Mouse (Mus musculus) left cerebral cortex, postnatal 14 days (tissue): ENCODE measurements at regions not wholly inside any gene's neighbourhood (a gene's known extent, or its start where the extent isn't known, plus 50 kb on each side); places are given as distances from the start of the nearest gene placed in this dataset.
A peak's percentile ranks its signal among the peaks of the same experiment; 100 is the strongest.

Source experiments
- DNase-seq, 2 experiments: peaks; one replicate each; pipeline ENCODE4 v3.0.0; 2021 to 2022; ENCODE audit warnings: low spot score in 2 of 2, mixed read lengths in 1 of 2
- intact Hi-C: fragments of 180-260 bp; cut with DNase I; formaldehyde crosslinking; loops from one replicate; pipeline ENCODE4 v1.15.1; 2025

DNA sequence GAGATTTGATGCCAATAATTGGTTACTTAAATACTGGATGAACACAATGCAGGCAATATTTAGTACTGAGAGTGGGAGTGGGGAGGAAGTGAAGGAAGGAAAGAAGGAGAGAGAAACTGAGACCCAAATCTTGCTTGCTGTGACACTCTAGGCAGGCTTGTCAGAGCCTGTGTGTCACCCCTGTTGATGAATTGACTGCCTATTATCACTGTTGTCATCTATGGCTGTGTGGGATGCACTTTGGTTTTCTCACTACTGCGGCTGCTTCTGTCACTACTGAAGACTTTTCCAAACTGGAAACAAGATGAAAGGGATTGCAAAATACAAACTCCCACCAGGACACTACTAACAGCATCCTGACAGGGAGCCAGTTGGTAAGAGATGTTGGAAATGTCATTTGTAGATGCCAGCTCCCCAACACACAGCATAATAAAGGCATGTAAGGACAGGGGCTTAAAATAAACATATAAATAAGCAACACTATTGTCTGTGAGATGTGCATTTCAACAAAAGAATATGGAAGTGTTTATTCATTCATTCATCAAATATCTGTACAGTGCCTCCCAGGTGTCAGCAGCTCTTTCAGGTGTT lies 207.0 kb upstream of the Ufl1 start:
- no peak for DNase-seq
- intact Hi-C loops = loop anchor here (2.0 kb wide), 1 partner anchor 22 kb away; no protein-coding TSS in a partner anchor

- intact Hi-C loops = no loop called here
- no peak for DNase-seq
These were observed 202.0 kb upstream of the Ufl1 start for GRCm38 (mm10) chr4:25483621-25483933.

DNA sequence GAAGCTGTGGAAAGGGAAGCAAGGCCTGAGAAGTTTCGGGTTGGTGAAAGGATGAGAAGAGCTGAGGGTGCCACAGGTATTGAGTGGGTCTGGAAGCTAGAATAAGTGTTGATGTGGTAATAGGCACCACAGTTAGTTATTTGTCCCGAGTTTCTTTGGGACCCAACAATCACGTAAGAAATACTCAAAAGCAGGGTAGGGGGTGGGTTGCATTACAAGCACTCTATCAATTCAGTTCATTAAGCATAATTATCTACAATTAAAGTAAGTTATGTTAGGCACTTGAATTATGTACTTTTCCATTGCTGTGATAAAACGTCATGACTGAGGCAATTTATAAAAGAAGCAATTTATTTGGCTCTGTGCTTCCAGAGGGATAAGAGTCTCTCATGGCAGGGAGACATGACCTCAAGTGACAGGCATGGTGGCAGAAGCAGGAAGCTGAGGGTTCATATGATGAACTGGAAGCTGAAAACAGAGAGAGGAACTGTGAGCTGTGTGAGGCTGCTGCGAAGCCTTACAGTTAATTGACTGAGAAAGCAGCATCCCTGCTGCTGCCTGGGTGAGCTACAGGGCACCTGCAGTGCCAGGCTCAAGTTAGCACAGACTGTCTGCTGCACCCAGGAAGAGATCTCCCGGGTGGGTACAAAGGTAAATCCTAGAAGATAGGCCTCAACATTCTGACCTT lies 201.5 kb upstream of the Ufl1 start:
- intact Hi-C loops = no loop called here
- no peak for DNase-seq

GRCm38 (mm10) chr4:25473026-25473425 lies 191.4 kb upstream of the Ufl1 start:
- intact Hi-C loops = no loop called here
- no peak for DNase-seq

DNA sequence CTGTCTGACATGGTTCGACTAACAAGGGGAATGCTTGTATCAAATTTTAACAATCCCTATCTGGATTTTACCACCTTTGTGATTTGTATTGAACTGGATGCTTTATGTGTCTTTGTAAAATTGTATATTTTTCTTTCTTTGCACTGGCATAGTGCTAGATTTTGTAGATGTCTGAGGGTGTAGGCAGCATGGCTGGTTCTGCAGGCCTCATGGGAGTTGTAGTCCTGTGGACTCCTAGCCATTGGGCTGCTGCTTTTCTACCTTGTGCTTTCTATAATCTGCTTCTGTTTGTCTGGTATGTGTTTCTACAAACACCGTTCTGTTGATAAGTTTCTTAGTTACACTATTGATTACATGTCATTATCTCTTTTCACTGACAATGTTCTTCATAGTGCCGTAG lies 184.9 kb upstream of the Ufl1 start:
- intact Hi-C loops = no loop called here
- no peak for DNase-seq

DNA sequence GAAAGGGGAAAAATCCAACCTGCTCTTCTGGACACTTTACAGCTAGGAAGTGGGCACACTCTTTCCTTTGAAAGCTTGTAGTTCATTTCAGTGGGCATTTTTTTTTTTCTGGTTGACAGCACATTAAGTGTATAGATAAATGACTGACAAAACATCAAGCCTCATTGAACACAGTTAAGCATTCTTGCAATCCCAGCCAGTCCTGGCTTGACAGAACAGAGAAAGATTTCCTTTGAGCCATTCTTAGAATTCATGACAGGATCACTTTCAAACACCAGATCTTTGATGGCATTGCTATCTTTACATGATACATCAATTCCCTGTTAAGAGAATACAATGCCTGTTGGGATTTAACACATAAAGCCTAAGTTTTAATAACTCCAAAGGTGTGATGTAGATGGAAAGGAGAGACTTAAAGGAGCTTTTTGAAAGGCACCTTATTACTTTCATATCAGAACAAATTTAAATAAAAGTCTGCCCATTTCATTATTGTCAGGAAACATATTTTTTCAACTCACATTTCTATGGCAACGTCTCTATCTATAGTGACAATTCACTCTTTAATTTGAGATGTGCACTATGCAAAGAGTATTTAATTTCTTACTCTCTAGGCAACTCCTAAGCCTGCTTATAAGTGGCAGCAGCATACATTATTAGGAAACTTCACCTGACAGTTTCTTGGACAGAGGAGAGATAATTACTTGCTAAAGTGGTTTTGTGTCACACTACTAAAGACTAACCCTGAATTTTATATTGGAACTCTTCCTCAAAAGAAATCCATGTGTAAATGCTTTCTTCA lies 183.4 kb upstream of the Ufl1 start:
- intact Hi-C loops = no loop called here
- DNase-seq = no peak

GRCm38 (mm10) chr4:25464069-25464468 lies 182.4 kb upstream of the Ufl1 start:
- DNase-seq = no peak
- intact Hi-C loops = no loop called here

GRCm38 (mm10) chr4:25460127-25460526 lies 178.5 kb upstream of the Ufl1 start:
- DNase-seq = no peak
- intact Hi-C loops = no loop called here

- intact Hi-C loops = no loop called here
- no peak for DNase-seq
These were observed 173.1 kb upstream of the Ufl1 start for GRCm38 (mm10) chr4:25454752-25455151.

GRCm38 (mm10) chr4:25453127-25453806 lies 171.6 kb upstream of the Ufl1 start:
- intact Hi-C loops = no loop called here
- DNase-seq = no peak

DNA sequence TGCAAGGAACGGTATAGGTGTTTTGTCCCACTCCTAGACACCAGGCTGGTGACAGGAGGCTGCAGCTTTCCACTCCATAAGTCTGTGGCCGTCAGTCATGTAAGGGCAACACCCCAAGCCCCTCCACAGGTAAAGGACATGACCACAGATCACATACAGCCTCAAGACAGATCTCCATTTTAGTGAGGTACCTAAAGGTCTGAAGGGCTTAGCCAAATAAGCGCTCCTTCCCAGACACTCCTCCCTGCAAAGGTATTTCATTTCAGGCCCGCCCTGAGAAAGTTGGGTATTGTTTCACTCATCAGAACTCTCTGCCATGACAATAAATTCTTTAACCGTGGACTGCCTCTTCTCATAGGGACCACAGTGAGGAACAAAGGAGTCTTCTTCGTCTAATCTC lies 170.2 kb upstream of the Ufl1 start:
- intact Hi-C loops = no loop called here
- no peak for DNase-seq

GRCm38 (mm10) chr4:25432203-25432602 lies 150.6 kb upstream of the Ufl1 start:
- DNase-seq = no peak
- intact Hi-C loops = no loop called here

DNA sequence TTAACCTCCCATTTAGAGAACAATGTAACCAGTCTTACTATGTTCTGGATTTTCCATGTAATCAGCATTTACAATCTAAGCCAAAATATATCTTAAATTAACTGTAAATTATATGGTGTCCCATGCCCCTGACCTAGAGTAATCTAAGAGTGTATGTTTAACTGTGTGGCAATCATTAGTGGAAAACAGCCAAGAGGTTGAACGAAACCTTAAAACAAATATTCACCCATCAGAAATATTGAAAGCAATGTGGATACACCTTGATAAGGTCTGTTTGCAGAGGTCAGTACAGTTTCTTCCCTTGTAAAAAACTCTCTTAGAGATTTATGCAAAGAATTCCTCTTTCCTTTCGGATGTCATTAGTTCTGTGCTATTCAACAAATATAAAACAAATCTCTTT lies 134.7 kb upstream of the Ufl1 start:
- DNase-seq = no peak
- intact Hi-C loops = no loop called here

- intact Hi-C loops = no loop called here
- no peak for DNase-seq
These were observed 128.8 kb upstream of the Ufl1 start for GRCm38 (mm10) chr4:25410440-25410839.

- intact Hi-C loops = no loop called here
- DNase-seq = peak; percentile 69 to 86
These were observed 127.3 kb upstream of the Ufl1 start for GRCm38 (mm10) chr4:25408696-25409448.

DNA sequence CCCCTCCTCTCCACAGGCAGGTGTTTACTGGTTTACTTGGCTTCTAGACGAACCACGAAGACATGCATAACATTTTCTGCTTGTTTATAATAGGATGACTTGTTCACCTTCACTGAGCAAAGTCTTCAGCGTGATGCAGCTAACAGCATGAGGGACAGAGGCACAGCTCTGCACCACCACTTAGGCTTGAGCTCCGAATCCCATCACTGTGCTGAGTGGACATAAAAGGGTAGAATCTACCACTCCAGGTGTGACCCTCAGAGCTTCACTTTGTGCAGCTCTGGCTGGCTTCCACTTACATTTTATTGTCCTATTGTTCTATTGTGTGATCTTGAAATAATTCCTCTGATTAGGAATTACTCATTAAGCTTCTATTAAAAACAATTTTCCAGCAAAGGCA lies 126.2 kb upstream of the Ufl1 start:
- DNase-seq = no peak
- intact Hi-C loops = no loop called here

DNA sequence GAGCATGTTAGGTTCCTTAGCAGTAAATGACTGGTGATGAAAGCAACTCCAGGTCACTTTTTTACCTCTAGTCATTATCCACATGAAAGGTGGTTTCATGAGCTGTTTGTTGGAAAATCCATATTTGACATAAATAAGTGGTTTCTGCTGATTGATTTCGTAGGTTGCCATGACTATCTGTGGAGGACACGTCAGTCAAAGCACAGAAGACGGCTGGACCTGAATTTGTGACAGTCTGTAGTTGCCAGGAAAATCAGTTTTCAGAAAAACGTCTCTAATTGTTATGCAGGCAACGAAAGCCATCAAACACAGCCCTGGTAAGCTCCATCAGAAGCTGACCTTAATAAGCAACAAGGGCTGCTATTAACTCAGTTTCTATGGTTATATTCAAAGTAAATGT lies 107.9 kb upstream of the Ufl1 start:
- intact Hi-C loops = no loop called here
- no peak for DNase-seq

- DNase-seq = no peak
These were observed 90.4 kb upstream of the Ufl1 start for GRCm38 (mm10) chr4:25372041-25372440.

GRCm38 (mm10) chr4:25364402-25364801 lies 82.8 kb upstream of the Ufl1 start:
- intact Hi-C loops = no loop called here
- DNase-seq = no peak

More at GRCm38 (mm10) chr4:25372041-25372440, 90.4 kb upstream of the Ufl1 start:
- intact Hi-C loops = no loop called here

DNA sequence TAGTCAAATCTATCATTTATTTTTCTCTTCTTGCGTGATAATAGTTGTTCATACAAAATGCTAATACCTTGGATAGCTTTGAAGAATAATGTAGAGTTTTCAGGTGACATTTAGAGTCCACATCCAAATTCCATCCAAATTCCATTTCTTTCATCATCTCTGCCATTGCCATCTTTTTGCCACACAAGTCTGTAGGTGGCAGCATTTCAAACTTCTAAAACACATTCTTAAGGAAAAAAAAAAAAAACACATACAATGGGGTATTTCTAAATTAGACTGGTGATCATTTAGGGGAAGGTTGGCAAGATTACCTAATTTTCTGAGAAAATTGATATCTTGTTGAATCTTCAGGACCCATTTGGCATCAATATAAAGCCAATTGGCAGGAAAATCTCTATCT lies 56.0 kb upstream of the Ufl1 start:
- intact Hi-C loops = no loop called here
- DNase-seq = no peak
